Mouse (Mus musculus): Measurements from ENCODE around the gene Arhgef7. TPM values are rescaled to one million over a fixed set of nuclear protein-coding genes. Genes with fewer than 3 reads are reported as not detected.

The Arhgef7 gene
- total RNA-seq, 2 experiments from 2014 or later = 54.5 to 64.7 TPM

Other genes starting within 250 kb of the Arhgef7 start
- gene Rab20, start 249.0 kb upstream of the Arhgef7 start, total RNA-seq (2021) = under 1 TPM; 0.53 to 0.69 TPM
- gene Naxd, start 230.2 kb upstream of the Arhgef7 start, total RNA-seq (2021) = 10 to 100 TPM; 23.4 to 27.3 TPM
- 10 to 100 TPM; 12.8 to 13.8 TPM for gene Cars2, start 176.9 kb upstream of the Arhgef7 start, total RNA-seq (2021)
- 10 to 100 TPM; 21.0 to 21.2 TPM for gene Ing1, start 172.2 kb upstream of the Arhgef7 start, total RNA-seq (2021)
- gene Ankrd10, start 92.0 kb upstream of the Arhgef7 start, total RNA-seq (2021) = 10 to 100 TPM; 24.4 to 25.2 TPM
- not detected for gene 1700016D06Rik, start 26.7 kb upstream of the Arhgef7 start, total RNA-seq (2021)
- gene Tex29, start 112.8 kb downstream of the Arhgef7 start, total RNA-seq (2021) = not detected